Mouse (Mus musculus): ENCODE data around the gene Fbxw9. TPM values are rescaled to one million over a fixed set of nuclear protein-coding genes. Genes with fewer than 3 reads are reported as not detected.
A peak's percentile ranks its signal among the peaks of the same experiment; 100 is the strongest.

Gene Fbxw9
- total and polyA plus RNA-seq, 3 experiments, result 10.6 to 13.9 TPM; not detected in 1

- TF ChIP-seq MAX (IDR thresholded peaks at IDR 0.05; ENCODE audit: low read length) (peak; percentile 58), EP300 (IDR thresholded peaks at IDR 0.05; ENCODE audit: low read depth in 1 of 2, low read length in 2 of 2) (no peak), MAFK (IDR thresholded peaks at IDR 0.05; ENCODE audit: borderline replicate concordance, low read depth, low read length) (no peak), TAL1 (IDR thresholded peaks at IDR 0.05; ENCODE audit: low read length) (no peak), SIN3A (IDR thresholded peaks at IDR 0.05; ENCODE audit: low read length) (peak; percentile 43), SMC3 (IDR thresholded peaks at IDR 0.05; ENCODE audit: low read depth, low read length) (no peak), USF2 (IDR thresholded peaks at IDR 0.05; ENCODE audit: borderline replicate concordance in 1 of 2, insufficient read depth in 1 of 2, low read depth in 1 of 2, low read length in 2 of 2) (no peak), JUND (IDR thresholded peaks at IDR 0.05; ENCODE audit: low read depth, low read length) (no peak), MYC (IDR thresholded peaks at IDR 0.05; ENCODE audit: low read depth, low read length) (peak; percentile 59; the same call in 1 of the 2 replicates), NRF1 (IDR thresholded peaks at IDR 0.05; ENCODE audit: insufficient read depth, low read depth, low read length, poor library complexity, severe bottlenecking) (no peak), TCF12 (IDR thresholded peaks at IDR 0.05; ENCODE audit: low read depth, low read length) (no peak), ELF1 (IDR thresholded peaks at IDR 0.05; ENCODE audit: low read depth, low read length) (no peak)
Observed at GRCm38 (mm10) chr8:85037681-85038531, 21.9 kb upstream of the Fbxw9 start (continued).

GRCm38 (mm10) chr8:85043619-85044018 is 16.2 kb upstream of the Fbxw9 start:
- Histone ChIP-seq H3K27ac (ENCODE audit: control insufficient read depth, low read depth, low read length) (no peak overlapping the region), H3K36me3 (ENCODE audit: control insufficient read depth in 1 of 2, insufficient read depth in 2 of 2, low read length in 2 of 2) (peaks cover 28 to 54% of the 10 kb centered on the region in 2 experiments), H3K4me3 (ENCODE audit: control insufficient read depth in 1 of 2, insufficient read depth in 1 of 2, low read depth in 2 of 2, low read length in 2 of 2) (no peak overlapping the region), H3K9me3 (replicated peaks; ENCODE audit: insufficient read depth, low read length) (no peaks in the 10 kb centered on the region), H3K9ac (ENCODE audit: control insufficient read depth, low read depth, low read length, poor library complexity, severe bottlenecking) (no peak overlapping the region), H3K27me3 (ENCODE audit: control insufficient read depth in 1 of 2, insufficient read depth in 2 of 2, low read length in 2 of 2) (no peaks in the 10 kb centered on the region), H3K79me2 (ENCODE audit: control insufficient read depth, insufficient read depth, low read length, poor library complexity) (peaks cover 38% of the 10 kb centered on the region), H3K4me1 (ENCODE audit: control insufficient read depth in 1 of 2, insufficient read depth in 2 of 2, low read length in 2 of 2) (peaks cover 3 to 11% of the 10 kb centered on the region in 2 experiments)
- DNase-seq (ENCODE audit: low read depth, low spot score), result no peak
- TF ChIP-seq CTCF (IDR thresholded peaks at IDR 0.05 in 2 of 3, conservative IDR thresholded peaks at IDR 0.05 in 1 of 3; ENCODE audit: control insufficient read depth in 1 of 3, insufficient read depth in 1 of 3, low read depth in 2 of 3, low read length in 3 of 3, poor library complexity in 1 of 3, severe bottlenecking in 1 of 3) (no peak), TCF12 (IDR thresholded peaks at IDR 0.05; ENCODE audit: low read depth, low read length) (no peak), NRF1 (IDR thresholded peaks at IDR 0.05; ENCODE audit: insufficient read depth, low read depth, low read length, poor library complexity, severe bottlenecking) (no peak), ZKSCAN1 (IDR thresholded peaks at IDR 0.05; ENCODE audit: low read depth, low read length) (no peak), MYC (IDR thresholded peaks at IDR 0.05; ENCODE audit: low read depth, low read length) (no peak), NELFE (IDR thresholded peaks at IDR 0.05; ENCODE audit: low read depth, low read length) (no peak), BHLHE40 (IDR thresholded peaks at IDR 0.05; ENCODE audit: borderline replicate concordance, low read depth, low read length) (no peak), E2F4 (IDR thresholded peaks at IDR 0.05; ENCODE audit: borderline replicate concordance, low read depth, low read length) (no peak), SIN3A (IDR thresholded peaks at IDR 0.05; ENCODE audit: low read length) (no peak), POLR2A (IDR thresholded peaks at IDR 0.05; ENCODE audit: control insufficient read depth in 1 of 2, insufficient read depth in 1 of 2, low read depth in 1 of 2, low read length in 2 of 2, poor library complexity in 1 of 2) (no peak)
